Mouse (Mus musculus) stomach, embryonic 16.5 days (tissue): ENCODE data around the gene Avp. TPM values are rescaled to one million over a fixed set of nuclear protein-coding genes. Genes with fewer than 3 reads are reported as not detected.

ENCODE experiments used
- ATAC-seq: fragments of 200-750 bp; cut with Nextera tagmentation; 2 replicates; pipeline ENCODE4 v1.8.0; 2017; ENCODE audit warnings: moderate number of reproducible peaks, moderate TSS enrichment; ENCODE audit not compliant: insufficient read depth, low FRiP score
- H3K27ac ChIP-seq: fragments of 300-500 bp; sonication (generic); 2 replicates; pipeline ENCODE4 v1.5.1; 2014; ENCODE audit warnings: low read length
- H3K27me3 ChIP-seq: fragments of 300-500 bp; sonication (generic); 2 replicates; pipeline ENCODE4 v1.6.1; 2014; ENCODE audit warnings: low read length, control low read depth, mixed read lengths; ENCODE audit not compliant: control insufficient read depth, insufficient read depth
- H3K36me3 ChIP-seq: fragments of 300-500 bp; sonication (generic); 2 replicates; pipeline ENCODE4 v1.6.1; 2014; ENCODE audit warnings: low read length; ENCODE audit not compliant: control insufficient read depth, insufficient read depth
- H3K4me1 ChIP-seq: fragments of 300-500 bp; sonication (generic); 2 replicates; pipeline ENCODE4 v1.6.1; 2014; ENCODE audit warnings: low read length, control low read depth, mixed read lengths; ENCODE audit not compliant: control insufficient read depth, insufficient read depth
- H3K4me2 ChIP-seq: fragments of 300-500 bp; sonication (generic); 2 replicates; pipeline ENCODE4 v1.6.1; 2014; ENCODE audit warnings: low read depth, low read length, mixed read lengths
- H3K4me3 ChIP-seq: fragments of 300-500 bp; sonication (generic); replicated peaks from 2 replicates; pipeline ENCODE4 v1.5.1; 2014; ENCODE audit warnings: mild to moderate bottlenecking, low read length
- H3K9ac ChIP-seq: fragments of 300-500 bp; sonication (generic); 2 replicates; pipeline ENCODE4 v1.6.1; 2014; ENCODE audit warnings: low read length
- H3K9me3 ChIP-seq: fragments of 300-500 bp; sonication (generic); replicated peaks from 2 replicates; pipeline ENCODE4 v1.6.1; 2016; ENCODE audit warnings: low read length, control low read depth; ENCODE audit not compliant: control insufficient read depth
- WGBS: fragments of 180-500 bp; shearing (Covaris S2); extraction: QIAGEN DNeasy Blood & Tissue Kit; methylation state at CpG from one replicate; pipeline ENCODE4 v1.1.7; 2014; 5-methylcytosine and 5-hydroxymethylcytosine counted together
- polyA plus RNA-seq: library from polyadenylated mRNA; unstranded; fragments of >200 nt; fragmentation: Nextera tagmentation; extraction: Ambion mirVana; gene quantifications from 2 replicates; pipeline ENCODE4 v1.2.1, GENCODE M21; 2015

Avp gene
- not detected in 2 replicates for polyA plus RNA-seq

GRCm38 (mm10) chr2:130582552-130582951 is at the start of gene Avp:
Gene Avp (minus strand): TSS chr2:130582554.
- H3K9ac ChIP-seq = no peak within 1 kb of the TSS
- no peak within 1 kb of the TSS for H3K4me2 ChIP-seq
- H3K4me3 ChIP-seq = no peak within 1 kb of the TSS
- no peak for ATAC-seq
- no peaks in the 10 kb centered on the region for H3K9me3 ChIP-seq
- peaks cover 4% of the 10 kb centered on the region for H3K4me1 ChIP-seq
- no peak within 1 kb of the TSS for H3K27ac ChIP-seq
- H3K27me3 ChIP-seq = peaks cover 46% of the 10 kb centered on the region
- whole genome bisulfite sequencing = 34% methylated on average over 10 of the region's 10 CpGs
- H3K36me3 ChIP-seq = no peaks in the 10 kb centered on the region

DNA sequence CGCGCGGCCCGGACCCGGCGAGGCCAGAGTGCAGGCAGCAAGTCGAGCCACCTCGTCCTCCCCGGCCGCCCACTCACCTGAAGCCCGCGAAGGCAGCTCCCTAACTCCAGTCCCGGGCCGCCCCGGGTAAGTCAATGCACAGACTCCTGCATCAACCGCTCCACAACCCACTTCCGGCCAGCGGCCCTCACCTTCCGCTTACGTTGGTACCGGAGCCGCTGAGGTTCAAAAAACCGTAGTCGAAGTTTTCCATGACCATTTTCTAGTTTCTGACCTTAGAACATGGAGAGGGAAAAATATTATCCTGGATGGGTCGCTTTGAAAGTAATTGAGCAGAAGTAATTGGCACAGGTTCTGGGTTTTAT is 47.5 kb upstream of the Avp start, which contains the start of the genes Fastkd5 and Ubox5:
Gene Fastkd5, minus strand, starts transcription at position 189 of the 365 bp plus-strand sequence.
Gene Ubox5, minus strand, starts transcription at position 200 of the 365 bp plus-strand sequence.
- H3K27me3 ChIP-seq = peaks cover 7% of the 10 kb centered on the region
- peak within 1 kb of the TSS; percentile 99 for H3K4me2 ChIP-seq
- H3K36me3 ChIP-seq = peaks cover 5% of the 10 kb centered on the region; the same call in 1 of the 2 replicates
- peak within 1 kb of the TSS; percentile 77 for H3K27ac ChIP-seq
- H3K4me3 ChIP-seq = peak within 1 kb of the TSS; percentile 96
- H3K9me3 ChIP-seq = no peaks in the 10 kb centered on the region
- peak within 1 kb of the TSS; percentile 96 for H3K9ac ChIP-seq
- ATAC-seq = peak; percentile 81
- peaks cover 16% of the 10 kb centered on the region for H3K4me1 ChIP-seq
- under 1% methylated on average over 25 of the region's 25 CpGs for WGBS

GRCm38 (mm10) chr2:130629080-130629838 is 46.9 kb upstream of the Avp start:
- Histone ChIP-seq H3K27me3 (peaks cover 5% of the 10 kb centered on the region), H3K4me1 (peaks cover 11% of the 10 kb centered on the region), H3K9me3 (no peaks in the 10 kb centered on the region), H3K9ac (peak overlapping the region; percentile 96), H3K27ac (peak overlapping the region; percentile 77), H3K4me3 (peak overlapping the region; percentile 96), H3K36me3 (peaks cover 6% of the 10 kb centered on the region; the same call in 1 of the 2 replicates), H3K4me2 (peak overlapping the region; percentile 99)
- ATAC-seq = peak; percentile 52
- 2% methylated on average over 37 of the region's 37 CpGs for WGBS

GRCm38 (mm10) chr2:130628424-130628823 is 46.1 kb upstream of the Avp start:
- H3K9ac ChIP-seq = no peak overlapping the region
- peak overlapping the region; percentile 99; the same call in 1 of the 2 replicates for H3K4me2 ChIP-seq
- peaks cover 10% of the 10 kb centered on the region for H3K4me1 ChIP-seq
- no peaks in the 10 kb centered on the region for H3K27me3 ChIP-seq
- H3K27ac ChIP-seq = no peak overlapping the region
- ATAC-seq = no peak
- H3K9me3 ChIP-seq = no peaks in the 10 kb centered on the region
- H3K4me3 ChIP-seq = no peak overlapping the region
- peaks cover 6% of the 10 kb centered on the region; the same call in 1 of the 2 replicates for H3K36me3 ChIP-seq
- 53% methylated on average over 3 of the region's 3 CpGs for WGBS

- H3K27me3 ChIP-seq = no peaks in the 10 kb centered on the region
- no peaks in the 10 kb centered on the region for H3K4me1 ChIP-seq
- WGBS = 93% methylated on average over 7 of the region's 7 CpGs
- no peak overlapping the region for H3K9ac ChIP-seq
- peaks cover 18% of the 10 kb centered on the region for H3K36me3 ChIP-seq
- ATAC-seq = no peak
- H3K27ac ChIP-seq = no peak overlapping the region
- H3K4me2 ChIP-seq = no peak overlapping the region
- H3K4me3 ChIP-seq = no peak overlapping the region
- no peaks in the 10 kb centered on the region for H3K9me3 ChIP-seq
Observed at GRCm38 (mm10) chr2:130618972-130619371, 36.6 kb upstream of the Avp start.

DNA sequence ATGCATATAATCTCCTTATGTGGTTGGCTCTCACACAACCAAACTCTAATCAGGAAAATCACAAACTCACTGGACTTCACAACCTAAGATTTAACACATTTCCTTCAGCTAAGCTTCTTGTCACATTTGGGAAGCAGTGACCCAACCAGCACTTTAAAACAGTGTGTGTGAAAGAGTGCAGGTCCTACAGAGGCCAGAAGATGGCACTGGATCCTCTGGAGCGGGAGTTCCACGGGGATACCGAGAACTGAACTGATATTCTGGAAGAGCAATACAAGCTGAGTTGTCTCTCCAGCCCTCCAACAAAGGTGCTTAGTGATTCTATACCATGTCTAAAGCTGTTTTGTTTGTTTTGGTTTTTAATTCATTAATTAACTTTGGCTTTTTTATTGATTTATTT is 30.7 kb upstream of the Avp start:
- Histone ChIP-seq H3K4me2 (no peak overlapping the region), H3K9ac (no peak overlapping the region), H3K27me3 (no peaks in the 10 kb centered on the region), H3K4me3 (no peak overlapping the region), H3K36me3 (peaks cover 8% of the 10 kb centered on the region), H3K4me1 (no peaks in the 10 kb centered on the region), H3K27ac (no peak overlapping the region), H3K9me3 (no peaks in the 10 kb centered on the region)
- WGBS = 61% methylated on average over 3 of the region's 3 CpGs
- ATAC-seq = no peak

- Histone ChIP-seq H3K4me1 (no peaks in the 10 kb centered on the region), H3K27me3 (no peaks in the 10 kb centered on the region), H3K4me2 (no peak overlapping the region), H3K27ac (no peak overlapping the region), H3K9me3 (no peaks in the 10 kb centered on the region), H3K4me3 (no peak overlapping the region), H3K9ac (no peak overlapping the region), H3K36me3 (peaks cover 9% of the 10 kb centered on the region; the same call in 1 of the 2 replicates)
- WGBS = 90% methylated on average over 4 of the region's 4 CpGs
- ATAC-seq = no peak
Observed at GRCm38 (mm10) chr2:130602195-130602594, 19.8 kb upstream of the Avp start.

GRCm38 (mm10) chr2:130598399-130598798 is 16.0 kb upstream of the Avp start:
- no peak for ATAC-seq
- Histone ChIP-seq H3K36me3 (peaks cover 9% of the 10 kb centered on the region; the same call in 1 of the 2 replicates), H3K9me3 (no peaks in the 10 kb centered on the region), H3K4me3 (no peak overlapping the region), H3K4me1 (no peaks in the 10 kb centered on the region), H3K27me3 (no peaks in the 10 kb centered on the region), H3K27ac (no peak overlapping the region), H3K9ac (no peak overlapping the region), H3K4me2 (no peak overlapping the region)
- WGBS = 70% methylated on average over 3 of the region's 3 CpGs

DNA sequence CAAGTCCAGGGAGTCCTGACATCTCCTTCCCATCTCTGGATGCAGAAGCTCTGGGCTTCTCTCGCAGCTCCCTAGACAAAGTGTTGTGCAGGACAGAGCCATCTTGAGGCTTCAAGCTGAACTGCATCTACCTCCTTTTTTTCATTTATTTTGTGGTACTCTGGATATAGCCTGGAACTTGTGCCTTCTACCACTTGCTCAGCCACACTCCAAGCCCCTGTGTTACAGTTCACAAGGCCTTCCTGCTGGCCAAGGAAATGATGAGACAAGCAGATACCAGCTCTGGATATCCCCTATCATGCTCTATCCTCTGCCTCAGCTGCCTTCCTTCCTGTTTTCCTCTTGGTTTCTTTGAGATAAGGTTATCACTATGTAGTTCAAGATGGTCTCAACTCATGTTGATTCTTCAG is 15.3 kb upstream of the Avp start:
- peaks cover 9% of the 10 kb centered on the region; the same call in 1 of the 2 replicates for H3K36me3 ChIP-seq
- ATAC-seq = no peak
- WGBS = 14% methylated on average over 1 of the region's 1 CpGs

More for the DNA sequence above, 15.3 kb upstream of the Avp start:
- no peak overlapping the region for H3K27ac ChIP-seq
- no peaks in the 10 kb centered on the region for H3K4me1 ChIP-seq
- H3K9ac ChIP-seq = no peak overlapping the region
- no peaks in the 10 kb centered on the region for H3K9me3 ChIP-seq
- H3K4me3 ChIP-seq = no peak overlapping the region
- H3K27me3 ChIP-seq = no peaks in the 10 kb centered on the region
- H3K4me2 ChIP-seq = no peak overlapping the region
